Mouse (Mus musculus) thymus, postnatal 14 days (tissue): ENCODE measurements around the gene Dhrs11.
"Not testable (repeated sequence)": the region's sequence is repeated elsewhere in the genome, so short reads cannot be mapped to it uniquely, and the experiment has no call there.

Experiments
- DNase-seq: peaks from one replicate; pipeline ENCODE4 v3.0.0; 2021

The Dhrs11 gene

GRCm38 (mm10) chr11:84828516-84829399 is at the start of gene Dhrs11:
TSS of gene Dhrs11 (minus strand) at chr11:84828994.
- peak; percentile 83 for DNase-seq

GRCm38 (mm10) chr11:84876020-84876419 is 47.2 kb upstream of the Dhrs11 start:
- DNase-seq: not testable (repeated sequence)

- DNase-seq: no peak
Measured at GRCm38 (mm10) chr11:84873042-84873833, 44.4 kb upstream of the Dhrs11 start.

- DNase-seq: no peak
Measured at GRCm38 (mm10) chr11:84871548-84872069, 42.8 kb upstream of the Dhrs11 start.

GRCm38 (mm10) chr11:84871046-84871445 is 42.3 kb upstream of the Dhrs11 start:
- DNase-seq: no peak

- DNase-seq: peak; percentile 95
Measured at GRCm38 (mm10) chr11:84870337-84871043, 41.7 kb upstream of the Dhrs11 start, which contains the start of gene Ggnbp2. TSS of gene Ggnbp2 (minus strand) at chr11:84870817.

GRCm38 (mm10) chr11:84869537-84870232 is 40.9 kb upstream of the Dhrs11 start:
- DNase-seq: peak; percentile 97

GRCm38 (mm10) chr11:84868786-84869259 is 40.0 kb upstream of the Dhrs11 start:
- peak; percentile 20 for DNase-seq

GRCm38 (mm10) chr11:84867586-84867985 is 38.8 kb upstream of the Dhrs11 start:
- no peak for DNase-seq

GRCm38 (mm10) chr11:84865268-84865667 is 36.5 kb upstream of the Dhrs11 start:
- no peak for DNase-seq

GRCm38 (mm10) chr11:84855285-84855684 is 26.5 kb upstream of the Dhrs11 start:
- DNase-seq: no peak

GRCm38 (mm10) chr11:84847475-84848090 is 18.8 kb upstream of the Dhrs11 start:
- no peak for DNase-seq

- DNase-seq: no peak
Measured at GRCm38 (mm10) chr11:84846741-84847474, 18.1 kb upstream of the Dhrs11 start.

GRCm38 (mm10) chr11:84839330-84839729 is 10.5 kb upstream of the Dhrs11 start:
- no peak for DNase-seq

- not testable (repeated sequence) for DNase-seq
Measured at GRCm38 (mm10) chr11:84829495-84829894, 701 bp upstream of the Dhrs11 start.

- DNase-seq: no peak
Measured at GRCm38 (mm10) chr11:84827901-84828503, 792 bp downstream of the Dhrs11 start.

- no peak for DNase-seq
Measured at GRCm38 (mm10) chr11:84827492-84827891, 1.3 kb downstream of the Dhrs11 start.

- no peak for DNase-seq
Measured at GRCm38 (mm10) chr11:84826185-84826584, 2.6 kb downstream of the Dhrs11 start.

GRCm38 (mm10) chr11:84825261-84825807 is 3.5 kb downstream of the Dhrs11 start:
- no peak for DNase-seq

- DNase-seq: no peak
Measured at GRCm38 (mm10) chr11:84823484-84823897, 5.3 kb downstream of the Dhrs11 start.
